Mouse (Mus musculus) midbrain, postnatal 0 days (tissue): ENCODE measurements around the gene Stx11. TPM values are rescaled to one million over a fixed set of nuclear protein-coding genes. Genes with fewer than 3 reads are reported as not detected.

ENCODE experiments used
- ATAC-seq: fragments of 200-750 bp; cut with Nextera tagmentation; 2 replicates; pipeline ENCODE4 v1.8.0; 2017; ENCODE audit warnings: moderate number of reproducible peaks, mild to moderate bottlenecking, moderate TSS enrichment, moderate library complexity; ENCODE audit not compliant: low FRiP score
- DNase-seq: peaks from one replicate; pipeline ENCODE4 v3.0.0-alpha.2; 2015; ENCODE audit warnings: low spot score
- H3K27ac ChIP-seq: fragments of 300-500 bp; sonication (generic); 2 replicates; pipeline ENCODE4 v1.5.1; 2014; ENCODE audit warnings: low read depth, mild to moderate bottlenecking, low read length, mixed read lengths
- H3K27me3 ChIP-seq: fragments of 300-500 bp; sonication (generic); 2 replicates; pipeline ENCODE4 v1.6.1; 2014; ENCODE audit warnings: low read length, control low read depth, mixed read lengths; ENCODE audit not compliant: insufficient read depth
- H3K36me3 ChIP-seq: fragments of 300-500 bp; sonication (generic); 2 replicates; pipeline ENCODE4 v1.6.1; 2014; ENCODE audit warnings: low read length, control low read depth, mixed read lengths; ENCODE audit not compliant: insufficient read depth
- H3K4me1 ChIP-seq: fragments of 300-500 bp; sonication (generic); 2 replicates; pipeline ENCODE4 v1.6.1; 2014; ENCODE audit warnings: mild to moderate bottlenecking, control low read depth, antibody characterized with exemption, low read length, mixed read lengths; ENCODE audit not compliant: insufficient read depth
- H3K4me2 ChIP-seq: fragments of 300-500 bp; sonication (generic); 2 replicates; pipeline ENCODE4 v1.6.1; 2014; ENCODE audit warnings: low read depth, mild to moderate bottlenecking, low read length, mixed read lengths; ENCODE audit not compliant: poor library complexity, severe bottlenecking
- H3K4me3 ChIP-seq: fragments of 300-500 bp; sonication (generic); 2 replicates; pipeline ENCODE4 v1.5.1; 2014; ENCODE audit warnings: low read depth, mild to moderate bottlenecking, low read length, moderate library complexity
- H3K9ac ChIP-seq: fragments of 300-500 bp; sonication (generic); replicated peaks from 2 replicates; pipeline ENCODE4 v1.6.1; 2014; ENCODE audit warnings: mild to moderate bottlenecking, low read length, moderate library complexity, mixed read lengths; ENCODE audit not compliant: poor library complexity, severe bottlenecking
- H3K9me3 ChIP-seq: fragments of 300-500 bp; sonication (generic); 2 replicates; pipeline ENCODE4 v1.6.1; 2016; ENCODE audit warnings: low read length, control low read depth
- CTCF ChIP-seq: IDR thresholded peaks from 2 replicates; pipeline ENCODE4 v1.5.1; 2016; ENCODE audit warnings: antibody characterized with exemption, mild to moderate bottlenecking
- WGBS: fragments of 180-500 bp; shearing (Covaris S2); extraction: QIAGEN DNeasy Blood & Tissue Kit; methylation state at CpG from one replicate; pipeline ENCODE4 v1.1.7; 2014; 5-methylcytosine and 5-hydroxymethylcytosine counted together
- polyA plus RNA-seq: library from polyadenylated mRNA; unstranded; fragments of >200 nt; fragmentation: Nextera tagmentation; extraction: Ambion mirVana; gene quantifications from 2 replicates; pipeline ENCODE4 v1.2.1, GENCODE M21; 2015
- total RNA-seq: library from RNA; depleted of rRNA; stranded (reverse); fragments of >200 nt; gene quantifications from 2 replicates; pipeline ENCODE4 v1.2.3, GENCODE M21; 2014

The Stx11 gene
- total and polyA plus RNA-seq, 2 experiments from 2014 or later, result 1.1 to 7.8 TPM

DNA sequence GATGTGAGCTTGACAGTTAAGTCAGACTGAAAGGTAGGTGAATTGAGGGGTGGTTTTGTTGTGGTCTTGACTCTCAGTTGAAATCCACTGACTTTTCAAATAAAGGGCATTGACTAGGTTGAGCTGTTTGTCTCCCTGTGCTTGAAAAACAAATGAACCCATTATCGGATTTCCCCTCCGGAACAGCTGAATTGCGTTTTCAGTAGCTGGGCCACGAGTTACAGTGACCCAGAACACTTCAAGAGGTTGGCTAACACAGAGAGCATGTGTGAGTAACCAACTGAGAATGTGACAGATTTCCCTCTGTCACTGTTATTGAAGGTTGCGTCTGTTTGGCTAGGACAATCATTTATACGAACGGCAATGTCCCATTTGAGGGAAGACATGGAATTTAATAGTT lies 17.0 kb upstream of the Stx11 start:
- no peak for TF ChIP-seq CTCF
- Histone ChIP-seq H3K36me3 (no peaks in the 10 kb centered on the region), H3K27ac (no peak overlapping the region), H3K9ac (no peak overlapping the region), H3K27me3 (no peaks in the 10 kb centered on the region), H3K9me3 (no peaks in the 10 kb centered on the region), H3K4me1 (no peaks in the 10 kb centered on the region), H3K4me2 (no peak overlapping the region), H3K4me3 (no peak overlapping the region)
- DNase-seq, result no peak
- ATAC-seq, result no peak
- 82% methylated on average over 7 of the region's 7 CpGs for WGBS

DNA sequence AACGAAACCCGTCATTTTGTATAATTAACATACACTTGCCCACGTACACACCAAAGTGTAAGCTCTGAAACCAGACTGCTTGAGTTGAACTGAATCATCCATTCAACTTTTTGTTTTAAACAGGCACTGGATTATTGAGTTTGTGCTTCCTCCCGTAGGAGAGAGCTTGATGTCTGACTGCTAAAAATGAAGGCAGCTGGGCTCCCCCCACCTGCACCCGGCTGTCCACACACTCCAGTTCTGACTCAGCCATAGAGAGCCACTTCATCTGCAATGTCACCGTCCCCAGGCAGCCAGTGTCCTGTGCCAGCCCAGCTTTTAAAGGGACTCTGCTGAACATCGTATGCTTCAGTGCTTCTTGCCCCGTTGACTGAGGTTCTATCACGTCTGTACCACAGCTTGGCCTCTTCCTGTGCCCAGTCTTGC lies 13.7 kb upstream of the Stx11 start:
- H3K4me1 ChIP-seq, result no peaks in the 10 kb centered on the region
- no peak overlapping the region for H3K4me3 ChIP-seq
- H3K27ac ChIP-seq, result no peak overlapping the region
- no peaks in the 10 kb centered on the region for H3K9me3 ChIP-seq
- H3K9ac ChIP-seq, result no peak overlapping the region
- no peak for DNase-seq
- H3K27me3 ChIP-seq, result no peaks in the 10 kb centered on the region
- no peak overlapping the region for H3K4me2 ChIP-seq
- ATAC-seq, result no peak
- TF ChIP-seq CTCF, result no peak
- WGBS, result 75% methylated on average over 9 of the region's 9 CpGs
- H3K36me3 ChIP-seq, result no peaks in the 10 kb centered on the region

DNA sequence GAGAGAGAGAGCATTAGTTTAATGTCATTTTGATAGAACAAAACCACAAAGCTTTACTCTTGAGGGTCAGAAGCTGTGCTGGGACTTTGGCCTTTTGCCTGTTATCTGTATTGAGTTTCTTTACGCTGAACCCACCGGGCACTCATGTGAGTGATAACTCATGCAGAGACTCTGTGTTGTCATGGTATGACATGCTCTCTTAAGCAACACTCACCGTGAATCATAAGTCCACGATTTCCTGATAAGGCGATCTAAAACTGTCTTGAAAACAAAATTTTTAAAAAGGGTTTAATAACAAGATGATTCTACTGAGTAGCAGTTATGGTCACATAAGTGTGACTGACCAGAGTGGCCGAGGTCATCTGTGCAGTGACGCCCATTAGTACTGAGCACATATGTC lies 12.5 kb upstream of the Stx11 start:
- H3K9me3 ChIP-seq, result no peaks in the 10 kb centered on the region
- H3K27me3 ChIP-seq, result no peaks in the 10 kb centered on the region
- no peak for DNase-seq
- TF ChIP-seq CTCF, result no peak
- ATAC-seq, result no peak
- H3K36me3 ChIP-seq, result no peaks in the 10 kb centered on the region
- no peak overlapping the region for H3K4me2 ChIP-seq
- no peaks in the 10 kb centered on the region for H3K4me1 ChIP-seq
- H3K4me3 ChIP-seq, result no peak overlapping the region
- H3K27ac ChIP-seq, result no peak overlapping the region
- no peak overlapping the region for H3K9ac ChIP-seq
- 96% methylated on average over 7 of the region's 7 CpGs for WGBS

DNA sequence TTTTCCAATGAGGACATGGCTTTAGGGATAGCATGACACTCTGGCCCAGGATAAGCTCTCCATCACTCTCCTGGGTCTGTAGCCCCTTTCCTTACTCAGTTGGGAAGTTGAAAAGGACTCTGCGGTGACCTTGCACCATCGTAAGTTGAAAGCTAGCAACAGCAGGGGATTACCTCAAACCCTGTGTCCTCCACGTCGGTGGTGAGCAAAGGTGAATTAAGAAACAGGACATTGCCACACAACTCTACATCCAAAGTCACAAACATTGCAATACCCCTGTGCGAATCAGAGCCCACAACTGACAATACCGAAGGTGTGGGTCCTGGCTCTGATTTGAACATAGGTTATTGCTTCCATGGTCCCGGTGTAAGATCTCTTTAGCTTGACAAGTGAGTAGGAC lies 11.9 kb upstream of the Stx11 start:
- 86% methylated on average over 7 of the region's 7 CpGs for WGBS
- H3K9ac ChIP-seq, result no peak overlapping the region
- DNase-seq (no peak), ATAC-seq (no peak)
- H3K4me2 ChIP-seq, result no peak overlapping the region
- H3K4me1 ChIP-seq, result no peaks in the 10 kb centered on the region
- H3K4me3 ChIP-seq, result no peak overlapping the region
- H3K27me3 ChIP-seq, result no peaks in the 10 kb centered on the region
- no peaks in the 10 kb centered on the region for H3K36me3 ChIP-seq
- no peaks in the 10 kb centered on the region for H3K9me3 ChIP-seq
- no peak overlapping the region for H3K27ac ChIP-seq
- no peak for TF ChIP-seq CTCF

DNA sequence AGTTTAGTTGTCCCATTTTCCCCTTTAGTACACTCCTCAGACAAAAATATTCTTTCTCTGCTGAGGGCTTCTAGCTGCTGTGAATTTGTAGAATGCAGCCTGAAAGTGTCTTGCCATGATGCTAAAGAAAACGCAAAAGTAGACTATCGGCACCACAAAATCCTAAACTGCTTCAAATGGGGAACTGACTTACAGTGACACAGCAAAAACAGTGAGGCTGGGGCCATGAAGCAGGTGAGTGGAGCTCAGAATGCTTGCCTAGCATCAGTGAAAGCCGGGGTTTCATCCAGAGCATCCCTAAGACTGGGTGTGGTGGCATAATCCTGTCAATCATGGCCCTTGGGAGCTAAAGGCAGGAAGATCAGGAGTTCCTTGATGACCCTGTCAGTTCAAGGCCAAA lies 11.4 kb upstream of the Stx11 start:
- H3K9me3 ChIP-seq, result no peaks in the 10 kb centered on the region
- TF ChIP-seq CTCF, result no peak

DNA sequence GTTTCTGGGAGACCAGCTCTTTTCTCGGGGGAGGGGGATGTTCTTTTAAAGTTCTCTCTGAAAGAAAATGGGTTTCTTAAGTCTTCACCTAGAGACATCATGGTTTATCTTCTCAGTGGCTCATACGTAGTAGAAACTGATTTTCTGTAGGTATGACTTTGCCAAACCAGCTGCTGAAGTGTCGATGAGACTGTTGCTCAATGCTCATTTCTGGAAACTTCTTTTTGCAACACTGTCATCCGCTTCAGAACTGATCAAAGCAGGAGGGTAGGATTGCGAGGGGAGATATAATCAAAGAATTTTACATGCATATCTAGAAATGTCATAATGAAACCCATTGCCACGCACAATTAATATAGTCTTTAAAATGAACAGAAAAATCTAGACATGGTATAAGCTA lies 10.5 kb upstream of the Stx11 start:
- WGBS, result 95% methylated on average over 6 of the region's 6 CpGs
- Histone ChIP-seq H3K4me2 (no peak overlapping the region), H3K4me1 (no peaks in the 10 kb centered on the region), H3K4me3 (no peak overlapping the region), H3K27me3 (no peaks in the 10 kb centered on the region), H3K36me3 (no peaks in the 10 kb centered on the region), H3K27ac (no peak overlapping the region), H3K9me3 (no peaks in the 10 kb centered on the region), H3K9ac (no peak overlapping the region)
- no peak for ATAC-seq
- no peak for DNase-seq
- no peak for TF ChIP-seq CTCF

More for the DNA sequence above, 11.4 kb upstream of the Stx11 start:
- H3K4me3 ChIP-seq, result no peak overlapping the region
- no peaks in the 10 kb centered on the region for H3K36me3 ChIP-seq
- ATAC-seq (no peak), DNase-seq (no peak)
- no peak overlapping the region for H3K9ac ChIP-seq
- no peaks in the 10 kb centered on the region for H3K4me1 ChIP-seq
- H3K27me3 ChIP-seq, result no peaks in the 10 kb centered on the region
- no peak overlapping the region for H3K4me2 ChIP-seq
- no peak overlapping the region for H3K27ac ChIP-seq
- WGBS, result 89% methylated on average over 3 of the region's 3 CpGs
